Mouse (Mus musculus): Measurements from ENCODE around the gene Klhdc8a.

DNA sequence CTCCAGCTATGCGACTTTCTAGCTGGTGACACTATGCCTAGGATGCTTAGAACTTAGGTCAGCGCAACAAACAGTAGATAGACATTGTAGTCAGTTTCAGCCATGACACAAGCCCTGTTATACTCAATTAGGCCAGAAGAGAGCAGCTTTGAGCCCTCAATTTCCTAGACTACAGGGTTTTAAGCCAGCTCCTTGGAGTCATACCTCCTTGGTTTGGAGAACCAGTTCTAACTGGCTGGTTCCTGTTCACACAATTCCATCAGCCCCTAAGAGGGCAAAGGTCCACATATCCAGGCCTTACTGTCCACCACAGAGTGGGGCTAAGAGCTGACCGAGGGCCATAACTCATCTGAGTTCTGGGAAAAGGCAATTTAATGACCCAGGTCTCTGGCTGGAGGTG lies 14.3 kb downstream of the Klhdc8a start:
- TF ChIP-seq POLR2A (IDR thresholded peaks at IDR 0.05; ENCODE audit: control insufficient read depth, low read depth, low read length) (no peak), CTCF (IDR thresholded peaks at IDR 0.05; ENCODE audit: control insufficient read depth, insufficient read depth, insufficient replicate concordance, low read depth, low read length) (no peak)

All from testis, adult 2 months (tissue).